Mouse (Mus musculus): ENCODE data around the gene Traf1.

DNA sequence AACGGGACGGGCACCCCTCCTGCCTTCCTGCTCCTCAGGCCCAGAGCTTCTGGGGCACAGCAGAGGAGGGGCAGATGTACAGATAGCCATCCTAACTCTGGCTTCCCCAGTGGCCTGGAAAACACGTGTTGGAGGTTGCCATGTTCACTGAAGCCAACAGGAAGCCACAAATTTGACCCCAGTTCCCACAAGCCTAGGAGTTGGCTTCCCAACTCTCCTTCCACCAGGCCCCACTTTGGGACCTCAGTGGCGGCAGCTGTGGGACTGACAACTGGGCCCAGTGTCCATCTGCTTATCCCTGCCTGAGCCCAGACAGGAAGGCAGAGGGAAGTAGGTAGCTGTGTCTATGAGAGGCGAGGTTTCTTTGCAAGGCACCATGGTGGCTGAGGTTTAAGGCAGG lies 67.6 kb downstream of the Traf1 start:
- TF ChIP-seq CTCF (IDR thresholded peaks at IDR 0.05; ENCODE audit: low read depth, low read length) (no peak), GATA1 (IDR thresholded peaks at IDR 0.05; ENCODE audit: borderline replicate concordance, low read length) (no peak), TAL1 (conservative IDR thresholded peaks at IDR 0.05; ENCODE audit: low read depth, low read length) (no peak)

Measured in G1E (cell line).